Mouse (Mus musculus): ENCODE measurements around the gene Atg10. TPM values are rescaled to one million over a fixed set of nuclear protein-coding genes. Genes with fewer than 3 reads are reported as not detected.

Atg10 gene
- polyA plus RNA-seq, 1 experiment from 2014 or later, result 16.8 TPM

GRCm38 (mm10) chr13:91037405-91037804 is 186.4 kb downstream of the Atg10 start:
- ATAC-seq, result no peak
- Histone ChIP-seq H3K9me3 (ENCODE audit: control insufficient read depth, low read length) (no peaks in the 10 kb centered on the region), H3K4me3 (ENCODE audit: low read length) (no peak overlapping the region), H3K27me3 (replicated peaks; ENCODE audit: control insufficient read depth, insufficient read depth, low read length) (no peaks in the 10 kb centered on the region), H3K27ac (ENCODE audit: low read length) (no peak overlapping the region), H3K4me2 (ENCODE audit: low read depth, low read length) (no peak overlapping the region), H3K36me3 (ENCODE audit: control insufficient read depth, insufficient read depth, low read length) (no peaks in the 10 kb centered on the region), H3K4me1 (ENCODE audit: control insufficient read depth, insufficient read depth, low read length) (no peaks in the 10 kb centered on the region), H3K9ac (ENCODE audit: low read depth, low read length) (no peak overlapping the region)
- WGBS, result 91% methylated on average over 6 of the region's 6 CpGs

DNA sequence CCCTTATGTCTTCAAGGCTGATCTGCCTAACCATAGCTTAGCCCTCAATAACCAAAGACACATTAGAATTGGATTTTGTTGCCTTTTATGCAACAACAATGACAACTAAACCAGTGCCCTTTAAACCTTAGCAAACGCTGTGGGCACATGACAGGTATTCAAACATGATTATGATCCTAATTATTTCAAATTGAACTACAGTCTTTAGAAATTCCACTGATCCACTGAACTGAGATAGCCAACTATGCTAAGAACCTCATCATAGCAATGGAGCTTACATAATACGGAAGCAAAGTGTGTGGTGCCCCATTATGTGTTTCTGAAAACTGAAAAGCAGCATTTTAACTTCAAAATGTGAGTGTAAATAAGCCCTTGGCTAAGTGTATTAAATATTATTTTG is 191.9 kb downstream of the Atg10 start:
- H3K4me2 ChIP-seq (ENCODE audit: low read depth, low read length), result no peak overlapping the region
- 86% methylated on average over 2 of the region's 2 CpGs for WGBS

DNA sequence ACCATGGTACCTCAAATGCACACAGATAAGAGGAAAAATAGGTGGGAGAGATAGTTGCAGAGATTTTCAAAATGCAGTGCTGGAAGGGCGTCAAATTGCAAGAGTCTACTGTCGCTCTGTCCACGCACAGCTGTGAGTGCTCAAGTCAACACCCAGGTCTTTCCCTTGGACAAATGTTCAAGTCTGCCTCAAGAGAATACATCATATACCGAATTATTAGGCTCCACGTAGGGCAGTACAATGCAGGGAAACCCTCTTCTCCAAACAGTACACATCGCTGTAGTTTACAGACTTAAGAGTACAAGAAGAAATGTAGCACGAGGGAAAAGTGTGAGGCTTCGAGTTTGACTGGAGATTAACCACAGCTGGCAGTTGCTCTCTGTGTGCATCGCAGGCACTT is 200.3 kb downstream of the Atg10 start:
- no peak overlapping the region for H3K4me3 ChIP-seq (ENCODE audit: low read length)
- H3K9ac ChIP-seq (ENCODE audit: low read depth, low read length), result no peak overlapping the region
- H3K9me3 ChIP-seq (ENCODE audit: control insufficient read depth, low read length), result no peaks in the 10 kb centered on the region
- no peaks in the 10 kb centered on the region for H3K27me3 ChIP-seq (replicated peaks; ENCODE audit: control insufficient read depth, insufficient read depth, low read length)
- no peak overlapping the region for H3K4me2 ChIP-seq (ENCODE audit: low read depth, low read length)
- ATAC-seq, result no peak
- H3K36me3 ChIP-seq (ENCODE audit: control insufficient read depth, insufficient read depth, low read length), result no peaks in the 10 kb centered on the region
- WGBS, result 73% methylated on average over 9 of the region's 9 CpGs
- no peaks in the 10 kb centered on the region for H3K4me1 ChIP-seq (ENCODE audit: control insufficient read depth, insufficient read depth, low read length)
- no peak overlapping the region for H3K27ac ChIP-seq (ENCODE audit: low read length)

More for the DNA sequence above, 191.9 kb downstream of the Atg10 start:
- Histone ChIP-seq H3K27me3 (replicated peaks; ENCODE audit: control insufficient read depth, insufficient read depth, low read length) (no peaks in the 10 kb centered on the region), H3K9ac (ENCODE audit: low read depth, low read length) (no peak overlapping the region), H3K9me3 (ENCODE audit: control insufficient read depth, low read length) (no peaks in the 10 kb centered on the region), H3K4me1 (ENCODE audit: control insufficient read depth, insufficient read depth, low read length) (no peaks in the 10 kb centered on the region), H3K36me3 (ENCODE audit: control insufficient read depth, insufficient read depth, low read length) (no peaks in the 10 kb centered on the region), H3K27ac (ENCODE audit: low read length) (no peak overlapping the region), H3K4me3 (ENCODE audit: low read length) (no peak overlapping the region)
- no peak for ATAC-seq

DNA sequence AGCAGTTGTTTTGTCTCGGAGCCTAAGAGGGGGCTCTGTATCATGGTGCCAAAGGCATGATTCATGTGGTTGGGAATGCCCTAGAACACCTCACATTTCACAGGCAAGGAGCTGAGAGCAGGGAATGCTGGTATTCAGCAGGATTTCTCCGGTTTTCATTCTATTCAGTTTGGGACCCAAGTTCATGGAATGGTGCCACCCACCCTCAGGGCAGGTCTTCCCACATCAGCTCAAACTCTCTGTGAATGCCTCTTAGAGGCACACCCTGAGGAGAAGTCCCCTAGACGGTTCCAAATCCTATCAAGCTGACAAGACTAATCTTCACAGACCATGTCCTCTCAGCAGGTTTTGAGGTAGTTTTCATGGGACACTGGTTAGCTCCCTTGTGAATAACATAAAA is 211.9 kb downstream of the Atg10 start:
- no peak overlapping the region for H3K4me2 ChIP-seq (ENCODE audit: low read depth, low read length)

GRCm38 (mm10) chr13:90995034-90995629 is 228.6 kb downstream of the Atg10 start:
- Histone ChIP-seq H3K27me3 (replicated peaks; ENCODE audit: control insufficient read depth, insufficient read depth, low read length) (no peaks in the 10 kb centered on the region), H3K4me3 (ENCODE audit: low read length) (no peak overlapping the region), H3K4me1 (ENCODE audit: control insufficient read depth, insufficient read depth, low read length) (no peaks in the 10 kb centered on the region), H3K9me3 (ENCODE audit: control insufficient read depth, low read length) (no peaks in the 10 kb centered on the region), H3K9ac (ENCODE audit: low read depth, low read length) (no peak overlapping the region), H3K4me2 (ENCODE audit: low read depth, low read length) (no peak overlapping the region), H3K36me3 (ENCODE audit: control insufficient read depth, insufficient read depth, low read length) (no peaks in the 10 kb centered on the region), H3K27ac (ENCODE audit: low read length) (no peak overlapping the region)
- no peak for ATAC-seq
- 61% methylated on average over 2 of the region's 2 CpGs for WGBS

More for the DNA sequence above, 211.9 kb downstream of the Atg10 start:
- Histone ChIP-seq H3K4me3 (ENCODE audit: low read length) (no peak overlapping the region), H3K4me1 (ENCODE audit: control insufficient read depth, insufficient read depth, low read length) (no peaks in the 10 kb centered on the region), H3K27ac (ENCODE audit: low read length) (no peak overlapping the region), H3K27me3 (replicated peaks; ENCODE audit: control insufficient read depth, insufficient read depth, low read length) (no peaks in the 10 kb centered on the region), H3K36me3 (ENCODE audit: control insufficient read depth, insufficient read depth, low read length) (no peaks in the 10 kb centered on the region), H3K9ac (ENCODE audit: low read depth, low read length) (no peak overlapping the region), H3K9me3 (ENCODE audit: control insufficient read depth, low read length) (no peaks in the 10 kb centered on the region)
- WGBS, result 63% methylated on average over 3 of the region's 3 CpGs
- ATAC-seq, result no peak

DNA sequence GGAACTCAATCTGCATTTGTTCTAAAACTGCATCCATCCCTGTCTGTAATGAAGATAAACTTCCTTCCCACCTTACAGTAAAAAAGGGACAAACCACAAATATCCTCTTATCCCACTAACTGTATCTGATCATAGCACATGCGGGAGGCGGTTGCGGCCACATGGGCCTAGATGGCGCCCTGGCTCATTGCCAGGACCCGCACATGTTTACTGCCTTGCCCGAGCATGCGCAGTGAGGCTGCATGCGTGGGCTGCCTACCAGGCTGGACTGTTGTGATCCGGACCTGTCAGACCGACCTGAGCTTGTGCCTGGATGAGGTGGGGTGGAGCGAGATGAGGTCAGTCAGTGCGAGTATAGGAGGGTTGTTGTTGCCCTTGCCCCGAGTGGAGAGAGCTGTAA is 230.2 kb downstream of the Atg10 start:
- Histone ChIP-seq H3K4me2 (ENCODE audit: low read depth, low read length) (no peak overlapping the region), H3K4me3 (ENCODE audit: low read length) (no peak overlapping the region), H3K36me3 (ENCODE audit: control insufficient read depth, insufficient read depth, low read length) (no peaks in the 10 kb centered on the region), H3K27me3 (replicated peaks; ENCODE audit: control insufficient read depth, insufficient read depth, low read length) (no peaks in the 10 kb centered on the region), H3K9me3 (ENCODE audit: control insufficient read depth, low read length) (no peaks in the 10 kb centered on the region), H3K4me1 (ENCODE audit: control insufficient read depth, insufficient read depth, low read length) (no peaks in the 10 kb centered on the region), H3K9ac (ENCODE audit: low read depth, low read length) (no peak overlapping the region), H3K27ac (ENCODE audit: low read length) (no peak overlapping the region)
- WGBS, result 80% methylated on average over 13 of the region's 13 CpGs
- no peak for ATAC-seq

- 82% methylated on average over 5 of the region's 5 CpGs for WGBS
- Histone ChIP-seq H3K4me1 (ENCODE audit: control insufficient read depth, insufficient read depth, low read length) (no peaks in the 10 kb centered on the region), H3K4me3 (ENCODE audit: low read length) (no peak overlapping the region), H3K27me3 (replicated peaks; ENCODE audit: control insufficient read depth, insufficient read depth, low read length) (no peaks in the 10 kb centered on the region), H3K27ac (ENCODE audit: low read length) (no peak overlapping the region), H3K4me2 (ENCODE audit: low read depth, low read length) (no peak overlapping the region), H3K36me3 (ENCODE audit: control insufficient read depth, insufficient read depth, low read length) (no peaks in the 10 kb centered on the region), H3K9ac (ENCODE audit: low read depth, low read length) (no peak overlapping the region), H3K9me3 (ENCODE audit: control insufficient read depth, low read length) (no peaks in the 10 kb centered on the region)
- no peak for ATAC-seq
Observed at GRCm38 (mm10) chr13:90992948-90993347, 230.8 kb downstream of the Atg10 start.

DNA sequence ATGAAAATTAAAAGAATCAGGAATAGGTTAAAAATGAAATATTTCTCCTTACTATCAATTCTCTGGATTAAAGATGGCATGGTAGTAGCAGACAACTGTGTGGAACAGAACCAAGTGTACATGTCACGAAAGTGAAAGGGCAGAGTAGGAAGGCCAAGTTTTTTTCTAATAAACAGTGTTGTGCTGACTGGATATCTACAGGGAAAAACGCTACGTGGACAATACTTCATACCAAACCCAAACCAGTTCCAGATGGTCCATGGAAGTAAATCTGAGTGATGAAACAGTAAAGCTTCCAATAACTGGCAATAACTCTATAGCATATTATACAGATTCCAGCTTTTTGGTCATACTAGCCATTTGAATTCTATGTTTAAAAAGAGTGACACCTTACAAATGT is 235.5 kb downstream of the Atg10 start:
- H3K36me3 ChIP-seq (ENCODE audit: control insufficient read depth, insufficient read depth, low read length), result no peaks in the 10 kb centered on the region
- no peaks in the 10 kb centered on the region for H3K27me3 ChIP-seq (replicated peaks; ENCODE audit: control insufficient read depth, insufficient read depth, low read length)
- H3K27ac ChIP-seq (ENCODE audit: low read length), result no peak overlapping the region
- 85% methylated on average over 3 of the region's 3 CpGs for WGBS
- no peak for ATAC-seq
- no peak overlapping the region for H3K4me2 ChIP-seq (ENCODE audit: low read depth, low read length)
- H3K4me3 ChIP-seq (ENCODE audit: low read length), result no peak overlapping the region
- H3K9ac ChIP-seq (ENCODE audit: low read depth, low read length), result no peak overlapping the region
- no peaks in the 10 kb centered on the region for H3K4me1 ChIP-seq (ENCODE audit: control insufficient read depth, insufficient read depth, low read length)
- no peaks in the 10 kb centered on the region for H3K9me3 ChIP-seq (ENCODE audit: control insufficient read depth, low read length)

- no peak for ATAC-seq
- no peak overlapping the region for H3K4me2 ChIP-seq (ENCODE audit: low read depth, low read length)
- no peak overlapping the region for H3K27ac ChIP-seq (ENCODE audit: low read length)
- no peaks in the 10 kb centered on the region for H3K4me1 ChIP-seq (ENCODE audit: control insufficient read depth, insufficient read depth, low read length)
- no peaks in the 10 kb centered on the region for H3K9me3 ChIP-seq (ENCODE audit: control insufficient read depth, low read length)
- 88% methylated on average over 3 of the region's 3 CpGs for WGBS
- H3K36me3 ChIP-seq (ENCODE audit: control insufficient read depth, insufficient read depth, low read length), result no peaks in the 10 kb centered on the region
- no peak overlapping the region for H3K4me3 ChIP-seq (ENCODE audit: low read length)
- no peaks in the 10 kb centered on the region for H3K27me3 ChIP-seq (replicated peaks; ENCODE audit: control insufficient read depth, insufficient read depth, low read length)
- no peak overlapping the region for H3K9ac ChIP-seq (ENCODE audit: low read depth, low read length)
Observed at GRCm38 (mm10) chr13:90985417-90985816, 238.4 kb downstream of the Atg10 start.

- no peak for ATAC-seq
- Histone ChIP-seq H3K27ac (ENCODE audit: low read length) (no peak overlapping the region), H3K9me3 (ENCODE audit: control insufficient read depth, low read length) (no peaks in the 10 kb centered on the region), H3K4me1 (ENCODE audit: control insufficient read depth, insufficient read depth, low read length) (no peaks in the 10 kb centered on the region), H3K36me3 (ENCODE audit: control insufficient read depth, insufficient read depth, low read length) (no peaks in the 10 kb centered on the region), H3K4me3 (ENCODE audit: low read length) (no peak overlapping the region), H3K9ac (ENCODE audit: low read depth, low read length) (no peak overlapping the region), H3K4me2 (ENCODE audit: low read depth, low read length) (no peak overlapping the region), H3K27me3 (replicated peaks; ENCODE audit: control insufficient read depth, insufficient read depth, low read length) (no peaks in the 10 kb centered on the region)
- 74% methylated on average over 2 of the region's 2 CpGs for WGBS
Observed at GRCm38 (mm10) chr13:90984073-90984472, 239.7 kb downstream of the Atg10 start.

Measured in intestine, embryonic 16.5 days (tissue).